Mouse (Mus musculus) hindbrain, embryonic 14.5 days (tissue): ENCODE measurements around the gene Vps53. TPM values are rescaled to one million over a fixed set of nuclear protein-coding genes. Genes with fewer than 3 reads are reported as not detected.
A peak's percentile ranks its signal among the peaks of the same experiment; 100 is the strongest.

Experiments used
- ATAC-seq: fragments of 200-750 bp; cut with Nextera tagmentation; 2 replicates; pipeline ENCODE4 v1.8.0; 2017; ENCODE audit warnings: moderate number of reproducible peaks, mild to moderate bottlenecking, moderate TSS enrichment, moderate library complexity; ENCODE audit not compliant: low FRiP score
- DNase-seq: peaks from one replicate; pipeline ENCODE4 v3.0.0-alpha.2; 2015; ENCODE audit warnings: low spot score
- H3K27ac ChIP-seq: fragments of 300-500 bp; sonication (generic); 2 replicates; pipeline ENCODE4 v1.5.1; 2014; ENCODE audit warnings: mild to moderate bottlenecking, moderate library complexity
- H3K27me3 ChIP-seq: fragments of 300-500 bp; sonication (generic); 2 replicates; pipeline ENCODE4 v1.6.1; 2014; ENCODE audit warnings: mild to moderate bottlenecking, low read length, mixed read lengths; ENCODE audit not compliant: control insufficient read depth, insufficient read depth
- H3K36me3 ChIP-seq: fragments of 300-500 bp; sonication (generic); replicated peaks from 2 replicates; pipeline ENCODE4 v1.6.1; 2014; ENCODE audit not compliant: control insufficient read depth, insufficient read depth
- H3K4me1 ChIP-seq: fragments of 300-500 bp; sonication (generic); replicated peaks from 2 replicates; pipeline ENCODE4 v1.6.1; 2014; ENCODE audit warnings: antibody characterized with exemption, low read length, mixed read lengths; ENCODE audit not compliant: control insufficient read depth, insufficient read depth
- H3K4me2 ChIP-seq: fragments of 300-500 bp; sonication (generic); replicated peaks from 2 replicates; pipeline ENCODE4 v1.6.1; 2014; ENCODE audit warnings: mild to moderate bottlenecking, moderate library complexity
- H3K4me3 ChIP-seq: fragments of 300-500 bp; sonication (generic); replicated peaks from 2 replicates; pipeline ENCODE4 v1.5.1; 2014; ENCODE audit warnings: mild to moderate bottlenecking, low read length
- H3K9ac ChIP-seq: fragments of 300-500 bp; sonication (generic); 2 replicates; pipeline ENCODE4 v1.6.1; 2014
- H3K9me3 ChIP-seq: fragments of 300-500 bp; sonication (generic); 2 replicates; pipeline ENCODE4 v1.6.1; 2016; ENCODE audit warnings: low read length; ENCODE audit not compliant: control insufficient read depth
- WGBS: fragments of 180-500 bp; shearing (Covaris S2); extraction: QIAGEN DNeasy Blood & Tissue Kit; methylation state at CpG from one replicate; pipeline ENCODE4 v1.1.7; 2014; 5-methylcytosine and 5-hydroxymethylcytosine counted together
- polyA plus RNA-seq: library from polyadenylated mRNA; unstranded; fragments of >200 nt; fragmentation: Nextera tagmentation; extraction: Ambion mirVana; gene quantifications from 2 replicates; pipeline ENCODE4 v1.2.1, GENCODE M21; 2014

Gene Vps53
- polyA plus RNA-seq, 1 experiment from 2014 or later, result 67.0 TPM

DNA sequence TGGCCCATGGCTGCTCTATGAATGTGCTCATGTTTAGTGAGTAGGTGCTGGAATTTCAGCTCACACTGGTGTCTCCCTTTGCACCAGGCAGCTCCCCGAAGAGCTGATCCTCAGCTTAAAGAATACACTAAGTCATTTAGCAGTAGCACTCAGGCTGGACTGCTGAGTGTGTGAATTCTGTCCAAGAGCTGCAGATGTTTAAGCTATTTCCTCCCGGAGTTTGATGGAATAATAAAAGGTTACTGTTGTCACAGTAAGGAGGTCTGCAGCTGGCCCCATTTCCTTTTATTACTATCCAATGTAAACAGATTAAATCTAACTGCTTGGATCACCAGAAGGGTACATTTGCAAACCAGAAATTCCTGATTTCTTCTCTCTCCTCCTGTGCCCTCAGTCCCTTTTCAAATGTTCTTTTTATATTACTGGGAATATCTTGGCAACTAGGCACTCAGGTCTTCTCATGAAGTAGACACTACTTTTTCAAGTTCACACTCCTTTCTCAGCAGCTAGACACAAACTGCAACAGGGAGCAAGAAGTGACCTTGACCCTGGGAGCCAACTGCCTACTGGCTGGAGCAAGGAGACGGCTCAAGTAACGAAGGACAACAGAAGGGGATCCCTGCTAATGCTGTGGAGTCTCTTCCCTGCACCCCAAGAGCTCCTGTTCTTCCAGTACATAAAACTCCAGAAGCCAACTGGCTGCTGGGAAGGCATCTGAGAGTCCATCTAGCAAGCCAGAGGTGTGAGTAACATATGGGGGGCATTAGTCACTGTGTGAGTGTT lies 80.1 kb downstream of the Vps53 start:
- WGBS, result 79% methylated on average over 4 of the region's 4 CpGs
- no peak overlapping the region for H3K27ac ChIP-seq

GRCm38 (mm10) chr11:76093610-76094009 lies 85.8 kb downstream of the Vps53 start:
- H3K27ac ChIP-seq, result no peak overlapping the region
- H3K4me3 ChIP-seq, result no peak overlapping the region
- no peak overlapping the region for H3K4me2 ChIP-seq
- no peak overlapping the region for H3K9ac ChIP-seq
- no peak for ATAC-seq
- H3K27me3 ChIP-seq, result no peaks in the 10 kb centered on the region
- no peaks in the 10 kb centered on the region for H3K4me1 ChIP-seq
- 91% methylated on average over 8 of the region's 8 CpGs for WGBS
- peaks cover 54% of the 10 kb centered on the region for H3K36me3 ChIP-seq
- no peak for DNase-seq
- H3K9me3 ChIP-seq, result no peaks in the 10 kb centered on the region

More for the DNA sequence above, 80.1 kb downstream of the Vps53 start:
- H3K36me3 ChIP-seq, result peaks cover 59% of the 10 kb centered on the region
- H3K4me3 ChIP-seq, result no peak overlapping the region
- H3K27me3 ChIP-seq, result no peaks in the 10 kb centered on the region
- no peak overlapping the region for H3K4me2 ChIP-seq
- DNase-seq, result no peak
- no peaks in the 10 kb centered on the region for H3K9me3 ChIP-seq
- H3K9ac ChIP-seq, result no peak overlapping the region
- H3K4me1 ChIP-seq, result no peaks in the 10 kb centered on the region
- no peak for ATAC-seq

GRCm38 (mm10) chr11:76089776-76090175 lies 89.7 kb downstream of the Vps53 start:
- H3K9me3 ChIP-seq, result no peaks in the 10 kb centered on the region
- no peak overlapping the region for H3K27ac ChIP-seq
- H3K9ac ChIP-seq, result no peak overlapping the region
- 84% methylated on average over 6 of the region's 6 CpGs for WGBS
- peaks cover 75% of the 10 kb centered on the region for H3K36me3 ChIP-seq
- no peaks in the 10 kb centered on the region for H3K27me3 ChIP-seq
- ATAC-seq, result no peak
- no peak for DNase-seq
- no peak overlapping the region for H3K4me2 ChIP-seq
- no peaks in the 10 kb centered on the region for H3K4me1 ChIP-seq
- H3K4me3 ChIP-seq, result no peak overlapping the region

GRCm38 (mm10) chr11:76088506-76088905 lies 90.9 kb downstream of the Vps53 start:
- Histone ChIP-seq H3K27me3 (no peaks in the 10 kb centered on the region), H3K4me2 (no peak overlapping the region), H3K27ac (no peak overlapping the region), H3K36me3 (peaks cover 70% of the 10 kb centered on the region), H3K4me3 (no peak overlapping the region), H3K4me1 (no peaks in the 10 kb centered on the region), H3K9me3 (no peaks in the 10 kb centered on the region), H3K9ac (no peak overlapping the region)
- DNase-seq (no peak), ATAC-seq (no peak)
- WGBS, result 84% methylated on average over 4 of the region's 4 CpGs

DNA sequence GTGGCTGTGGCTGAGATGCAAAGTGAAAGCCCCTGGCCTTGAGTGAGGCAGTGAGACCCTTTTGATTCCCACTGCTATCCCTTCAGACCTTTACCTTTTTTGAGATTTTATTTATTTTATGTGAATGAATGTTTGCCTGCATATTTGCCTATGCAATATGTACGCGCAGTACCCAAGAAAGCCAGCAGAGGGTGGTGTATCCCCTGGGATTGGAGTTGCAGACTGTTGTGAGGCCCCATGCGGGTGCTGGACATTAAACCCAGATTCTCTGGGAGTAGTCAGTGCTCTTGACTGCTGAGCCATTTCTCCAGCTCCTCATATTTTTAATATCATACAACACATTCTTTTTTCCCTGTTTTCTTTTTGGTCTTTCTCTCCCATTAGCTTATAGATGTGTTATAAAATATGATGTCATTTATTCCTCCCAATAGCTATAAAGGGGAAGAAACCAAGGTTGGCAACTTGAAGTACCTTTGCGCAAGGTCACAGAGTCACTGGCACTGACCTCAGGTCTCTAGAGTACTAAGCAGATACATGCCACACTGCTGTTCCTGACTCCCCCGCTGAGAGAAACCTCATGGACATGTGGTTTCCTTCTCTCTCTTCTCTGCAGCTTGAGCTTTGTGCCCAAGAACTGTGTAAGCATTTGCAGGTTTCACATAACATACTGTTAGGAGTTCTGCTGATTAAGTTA lies 93.4 kb downstream of the Vps53 start:
- H3K4me3 ChIP-seq, result no peak overlapping the region
- 72% methylated on average over 5 of the region's 5 CpGs for whole genome bisulfite sequencing
- ATAC-seq, result no peak
- DNase-seq, result peak; percentile 49
- H3K4me1 ChIP-seq, result no peaks in the 10 kb centered on the region
- H3K27ac ChIP-seq, result no peak overlapping the region
- peaks cover 65% of the 10 kb centered on the region for H3K36me3 ChIP-seq
- H3K27me3 ChIP-seq, result no peaks in the 10 kb centered on the region
- no peak overlapping the region for H3K4me2 ChIP-seq
- H3K9ac ChIP-seq, result no peak overlapping the region
- H3K9me3 ChIP-seq, result no peaks in the 10 kb centered on the region

GRCm38 (mm10) chr11:76084943-76085342 lies 94.5 kb downstream of the Vps53 start:
- ATAC-seq (no peak), DNase-seq (no peak)
- Histone ChIP-seq H3K36me3 (peaks cover 65% of the 10 kb centered on the region), H3K27ac (no peak overlapping the region), H3K9me3 (no peaks in the 10 kb centered on the region), H3K9ac (no peak overlapping the region), H3K4me3 (no peak overlapping the region), H3K4me1 (no peaks in the 10 kb centered on the region), H3K27me3 (no peaks in the 10 kb centered on the region), H3K4me2 (no peak overlapping the region)
- WGBS, result 92% methylated on average over 1 of the region's 1 CpGs

DNA sequence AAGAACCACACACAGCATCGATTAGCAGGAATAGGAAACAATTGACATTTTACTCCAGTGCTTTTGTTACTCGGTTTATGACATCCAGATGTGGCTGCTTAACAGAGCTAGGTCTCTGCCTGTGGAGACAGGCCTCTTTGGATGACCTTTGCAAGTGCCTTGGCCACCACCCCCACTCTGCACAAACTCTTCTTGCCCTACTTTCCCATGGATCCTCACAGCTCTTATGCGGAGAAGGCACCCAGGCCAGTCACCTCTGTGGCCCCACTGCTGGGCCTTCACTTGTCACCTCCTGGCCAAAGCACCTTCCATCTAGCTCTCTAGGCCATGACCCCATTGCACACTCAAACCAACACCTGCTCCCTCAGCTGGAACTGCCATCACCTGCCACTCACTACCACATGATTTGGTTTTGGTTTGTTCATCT lies 95.5 kb downstream of the Vps53 start:
- no peaks in the 10 kb centered on the region for H3K27me3 ChIP-seq
- H3K9me3 ChIP-seq, result no peaks in the 10 kb centered on the region
- ATAC-seq (no peak), DNase-seq (no peak)
- peaks cover 70% of the 10 kb centered on the region for H3K36me3 ChIP-seq
- H3K4me1 ChIP-seq, result no peaks in the 10 kb centered on the region
- H3K27ac ChIP-seq, result no peak overlapping the region
- WGBS, result 84% methylated on average over 3 of the region's 3 CpGs
- H3K4me3 ChIP-seq, result no peak overlapping the region
- H3K9ac ChIP-seq, result no peak overlapping the region
- H3K4me2 ChIP-seq, result no peak overlapping the region

GRCm38 (mm10) chr11:76081048-76081640 lies 98.3 kb downstream of the Vps53 start:
- Histone ChIP-seq H3K4me2 (no peak overlapping the region), H3K9ac (no peak overlapping the region), H3K9me3 (no peaks in the 10 kb centered on the region), H3K27ac (no peak overlapping the region), H3K27me3 (no peaks in the 10 kb centered on the region), H3K4me1 (no peaks in the 10 kb centered on the region), H3K36me3 (peaks cover 67% of the 10 kb centered on the region), H3K4me3 (no peak overlapping the region)
- no peak for DNase-seq
- ATAC-seq, result no peak
- WGBS, result 86% methylated on average over 6 of the region's 6 CpGs

GRCm38 (mm10) chr11:76080293-76080692 lies 99.2 kb downstream of the Vps53 start:
- Histone ChIP-seq H3K36me3 (peaks cover 69% of the 10 kb centered on the region), H3K4me2 (no peak overlapping the region)
- WGBS, result 90% methylated on average over 2 of the region's 2 CpGs

More at GRCm38 (mm10) chr11:76080293-76080692, 99.2 kb downstream of the Vps53 start:
- Histone ChIP-seq H3K4me3 (no peak overlapping the region), H3K4me1 (no peaks in the 10 kb centered on the region), H3K9ac (no peak overlapping the region), H3K9me3 (no peaks in the 10 kb centered on the region), H3K27ac (no peak overlapping the region), H3K27me3 (no peaks in the 10 kb centered on the region)
- DNase-seq (no peak), ATAC-seq (no peak)
